Mouse (Mus musculus) G1E (cell line): ENCODE results near the gene Sass6.

Experiments
- CTCF ChIP-seq: IDR thresholded peaks from 2 replicates; pipeline ENCODE4 v1.5.1; 2012; ENCODE audit warnings: low read depth, low read length, inconsistent platforms, mixed read lengths
- GATA1 ChIP-seq: IDR thresholded peaks from 2 replicates; pipeline ENCODE4 v1.6.1; 2012; ENCODE audit warnings: borderline replicate concordance, low read length, inconsistent platforms, mixed read lengths
- POLR2AphosphoS5 ChIP-seq: IDR thresholded peaks from 2 replicates; pipeline ENCODE4 v1.6.1; 2012; ENCODE audit warnings: low read depth, low read length, inconsistent platforms; ENCODE audit not compliant: insufficient replicate concordance
- TAL1 ChIP-seq: conservative IDR thresholded peaks from 2 replicates; pipeline ENCODE4 v1.6.1; 2012; ENCODE audit warnings: low read depth, low read length, inconsistent platforms, mixed read lengths

DNA sequence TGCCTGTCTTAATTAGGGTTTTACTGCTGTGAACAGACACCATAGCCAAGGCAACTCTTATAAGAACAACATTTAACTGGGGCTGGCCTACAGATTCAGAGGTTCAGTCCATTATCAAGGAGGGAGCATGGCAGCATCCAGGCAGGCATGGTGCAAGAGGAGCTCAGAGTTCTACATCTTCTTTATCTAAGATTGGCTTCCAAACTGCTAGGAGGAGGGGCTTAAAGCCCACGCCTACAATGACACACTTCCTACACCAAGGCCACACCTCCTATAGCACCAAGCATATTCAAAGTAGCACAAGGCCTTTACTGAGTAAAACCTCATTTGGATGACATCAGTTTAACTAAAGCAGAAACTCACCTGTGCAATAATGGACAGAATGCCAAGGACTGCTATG is 45.2 kb downstream of the Sass6 start:
- TF ChIP-seq CTCF (no peak), POLR2AphosphoS5 (no peak), GATA1 (no peak), TAL1 (no peak)
